Mouse (Mus musculus): ENCODE results near the gene Gm6096.
"Not testable (repeated sequence)": the region's sequence is repeated elsewhere in the genome, so short reads cannot be mapped to it uniquely, and the experiment has no call there.

The Gm6096 gene

GRCm38 (mm10) chr7:34250738-34251137, at the start of gene Gm6096:
Gene Gm6096 (plus strand): TSS chr7:34251038.
- no peaks in the 10 kb centered on the region for H3K9me3 ChIP-seq (ENCODE audit: low read length)
- H3K36me3 ChIP-seq (ENCODE audit: insufficient read depth, low read length), result peaks cover 84% of the 10 kb centered on the region
- no peak for TF ChIP-seq NANOG (IDR thresholded peaks at IDR 0.05; ENCODE audit: borderline replicate concordance, low read length)
- TF ChIP-seq CTCF (conservative IDR thresholded peaks at IDR 0.05; ENCODE audit: low read length), result no peak
- TF ChIP-seq POU5F1 (IDR thresholded peaks at IDR 0.05; ENCODE audit: borderline replicate concordance, low read length), result no peak
- H3K4me3 ChIP-seq (replicated peaks; ENCODE audit: low read length), result no peak within 1 kb of the TSS
- H3K27me3 ChIP-seq (ENCODE audit: insufficient read depth, low read length), result no peaks in the 10 kb centered on the region
- no peaks in the 10 kb centered on the region for H3K4me1 ChIP-seq (replicated peaks; ENCODE audit: low read depth, low read length)

- not testable (repeated sequence) for H3K9me3 ChIP-seq (ENCODE audit: low read length); H3K27me3 ChIP-seq (ENCODE audit: insufficient read depth, low read length); H3K4me3 ChIP-seq (replicated peaks; ENCODE audit: low read length)
- Histone ChIP-seq H3K36me3 (ENCODE audit: insufficient read depth, low read length) (peaks cover 69% of the 10 kb centered on the region), H3K4me1 (replicated peaks; ENCODE audit: low read depth, low read length) (peaks cover 10% of the 10 kb centered on the region; the same call in 1 of the 2 replicates)
Measured at GRCm38 (mm10) chr7:34202147-34202546, 48.7 kb upstream of the Gm6096 start.

DNA sequence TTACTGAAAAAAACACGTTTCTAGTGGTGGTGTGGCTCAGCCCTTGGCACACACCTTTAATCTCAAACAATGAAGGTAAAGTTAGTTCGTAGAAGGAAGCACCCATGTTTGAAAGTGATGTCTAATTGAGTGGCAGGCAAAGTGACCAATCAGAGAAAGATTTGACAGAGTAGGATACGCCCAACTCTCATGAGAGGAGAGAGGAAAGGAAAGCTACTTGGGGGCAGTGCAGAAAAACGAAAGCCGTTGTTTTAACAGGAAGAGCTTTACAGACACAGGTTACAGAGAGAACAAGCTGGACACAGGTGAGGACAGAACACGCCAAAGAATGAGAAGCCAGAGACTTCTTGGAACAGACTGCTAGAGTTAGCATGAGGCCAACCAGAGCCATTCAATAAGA, 44.5 kb upstream of the Gm6096 start:
- Histone ChIP-seq H3K36me3 (ENCODE audit: insufficient read depth, low read length) (peaks cover 100% of the 10 kb centered on the region), H3K9me3 (ENCODE audit: low read length) (no peaks in the 10 kb centered on the region), H3K4me1 (replicated peaks; ENCODE audit: low read depth, low read length) (peaks cover 22% of the 10 kb centered on the region; the same call in 1 of the 2 replicates), H3K4me3 (replicated peaks; ENCODE audit: low read length) (no peak overlapping the region), H3K27me3 (ENCODE audit: insufficient read depth, low read length) (no peaks in the 10 kb centered on the region)
- TF ChIP-seq POU5F1 (IDR thresholded peaks at IDR 0.05; ENCODE audit: borderline replicate concordance, low read length), result no peak
- no peak for TF ChIP-seq NANOG (IDR thresholded peaks at IDR 0.05; ENCODE audit: borderline replicate concordance, low read length)
- no peak for TF ChIP-seq CTCF (conservative IDR thresholded peaks at IDR 0.05; ENCODE audit: low read length)

GRCm38 (mm10) chr7:34208027-34208745, 42.7 kb upstream of the Gm6096 start:
- H3K4me1 ChIP-seq (replicated peaks; ENCODE audit: low read depth, low read length), result peaks cover 19% of the 10 kb centered on the region; the same call in 1 of the 2 replicates
- TF ChIP-seq POU5F1 (IDR thresholded peaks at IDR 0.05; ENCODE audit: borderline replicate concordance, low read length) (no peak), CTCF (conservative IDR thresholded peaks at IDR 0.05; ENCODE audit: low read length) (peak; percentile 38)
- H3K9me3 ChIP-seq (ENCODE audit: low read length), result no peaks in the 10 kb centered on the region
- H3K36me3 ChIP-seq (ENCODE audit: insufficient read depth, low read length), result peaks cover 100% of the 10 kb centered on the region
- no peaks in the 10 kb centered on the region for H3K27me3 ChIP-seq (ENCODE audit: insufficient read depth, low read length)
- no peak overlapping the region for H3K4me3 ChIP-seq (replicated peaks; ENCODE audit: low read length)

GRCm38 (mm10) chr7:34213281-34213680, 37.6 kb upstream of the Gm6096 start:
- no peak for TF ChIP-seq NANOG (IDR thresholded peaks at IDR 0.05; ENCODE audit: borderline replicate concordance, low read length)
- TF ChIP-seq POU5F1 (IDR thresholded peaks at IDR 0.05; ENCODE audit: borderline replicate concordance, low read length), result no peak
- TF ChIP-seq CTCF (conservative IDR thresholded peaks at IDR 0.05; ENCODE audit: low read length), result no peak
- Histone ChIP-seq H3K36me3 (ENCODE audit: insufficient read depth, low read length) (peaks cover 100% of the 10 kb centered on the region), H3K27me3 (ENCODE audit: insufficient read depth, low read length) (no peaks in the 10 kb centered on the region), H3K4me3 (replicated peaks; ENCODE audit: low read length) (no peak overlapping the region), H3K4me1 (replicated peaks; ENCODE audit: low read depth, low read length) (peaks cover 54% of the 10 kb centered on the region), H3K9me3 (ENCODE audit: low read length) (no peaks in the 10 kb centered on the region)

DNA sequence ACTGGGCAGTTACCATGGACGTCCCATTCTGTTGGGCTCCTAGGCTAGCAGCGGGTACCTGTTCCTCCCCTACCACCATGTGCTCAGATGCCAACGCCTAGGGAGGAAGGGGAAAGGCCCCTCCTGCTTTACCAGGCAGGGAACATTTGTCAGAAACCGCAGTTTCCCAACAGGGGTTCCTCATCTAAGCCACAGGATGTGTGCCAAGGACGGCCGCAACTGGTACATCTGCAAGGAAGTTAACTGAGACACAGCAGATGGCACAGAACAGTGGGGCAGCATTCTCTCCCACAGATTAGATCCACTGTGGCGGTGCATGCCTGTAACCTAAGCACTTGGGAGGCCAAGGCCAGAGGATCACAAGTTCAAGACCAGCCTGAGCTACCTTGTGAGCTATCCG, 36.2 kb upstream of the Gm6096 start:
- Histone ChIP-seq H3K4me1 (replicated peaks; ENCODE audit: low read depth, low read length) (peaks cover 66% of the 10 kb centered on the region), H3K4me3 (replicated peaks; ENCODE audit: low read length) (no peak overlapping the region), H3K36me3 (ENCODE audit: insufficient read depth, low read length) (peaks cover 100% of the 10 kb centered on the region), H3K9me3 (ENCODE audit: low read length) (no peaks in the 10 kb centered on the region), H3K27me3 (ENCODE audit: insufficient read depth, low read length) (no peaks in the 10 kb centered on the region)
- TF ChIP-seq POU5F1 (IDR thresholded peaks at IDR 0.05; ENCODE audit: borderline replicate concordance, low read length) (no peak), NANOG (IDR thresholded peaks at IDR 0.05; ENCODE audit: borderline replicate concordance, low read length) (no peak), CTCF (conservative IDR thresholded peaks at IDR 0.05; ENCODE audit: low read length) (no peak)

GRCm38 (mm10) chr7:34215481-34215880, 35.4 kb upstream of the Gm6096 start:
- Histone ChIP-seq H3K36me3 (ENCODE audit: insufficient read depth, low read length) (peaks cover 100% of the 10 kb centered on the region), H3K4me3 (replicated peaks; ENCODE audit: low read length) (no peak overlapping the region)
- TF ChIP-seq NANOG (IDR thresholded peaks at IDR 0.05; ENCODE audit: borderline replicate concordance, low read length) (no peak), CTCF (conservative IDR thresholded peaks at IDR 0.05; ENCODE audit: low read length) (no peak), POU5F1 (IDR thresholded peaks at IDR 0.05; ENCODE audit: borderline replicate concordance, low read length) (no peak)

DNA sequence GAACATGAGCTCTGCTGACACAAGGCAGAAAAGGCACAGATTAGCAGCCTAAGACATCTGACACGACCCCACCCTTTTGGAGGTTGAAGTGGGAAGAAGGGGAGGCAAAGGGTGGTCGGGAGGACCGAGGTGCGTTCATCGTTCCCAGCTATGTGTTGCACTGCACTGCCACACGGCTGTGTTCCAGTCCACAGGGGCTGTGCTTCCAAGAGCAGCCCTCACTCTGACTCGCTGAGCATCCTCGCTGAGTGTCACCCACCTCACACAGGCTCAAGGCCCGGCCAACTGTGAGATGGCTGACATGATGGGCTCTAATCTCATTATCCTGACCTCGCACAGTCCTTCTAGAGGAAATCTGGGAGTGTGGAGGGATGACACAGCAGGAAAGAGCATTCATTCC, 34.4 kb upstream of the Gm6096 start:
- Histone ChIP-seq H3K9me3 (ENCODE audit: low read length) (no peaks in the 10 kb centered on the region), H3K36me3 (ENCODE audit: insufficient read depth, low read length) (peaks cover 100% of the 10 kb centered on the region), H3K4me3 (replicated peaks; ENCODE audit: low read length) (no peak overlapping the region), H3K27me3 (ENCODE audit: insufficient read depth, low read length) (no peaks in the 10 kb centered on the region), H3K4me1 (replicated peaks; ENCODE audit: low read depth, low read length) (peaks cover 79% of the 10 kb centered on the region)
- TF ChIP-seq CTCF (conservative IDR thresholded peaks at IDR 0.05; ENCODE audit: low read length), result no peak
- TF ChIP-seq NANOG (IDR thresholded peaks at IDR 0.05; ENCODE audit: borderline replicate concordance, low read length), result no peak
- no peak for TF ChIP-seq POU5F1 (IDR thresholded peaks at IDR 0.05; ENCODE audit: borderline replicate concordance, low read length)

More at GRCm38 (mm10) chr7:34215481-34215880, 35.4 kb upstream of the Gm6096 start:
- Histone ChIP-seq H3K27me3 (ENCODE audit: insufficient read depth, low read length) (no peaks in the 10 kb centered on the region), H3K4me1 (replicated peaks; ENCODE audit: low read depth, low read length) (peaks cover 74% of the 10 kb centered on the region), H3K9me3 (ENCODE audit: low read length) (no peaks in the 10 kb centered on the region)

DNA sequence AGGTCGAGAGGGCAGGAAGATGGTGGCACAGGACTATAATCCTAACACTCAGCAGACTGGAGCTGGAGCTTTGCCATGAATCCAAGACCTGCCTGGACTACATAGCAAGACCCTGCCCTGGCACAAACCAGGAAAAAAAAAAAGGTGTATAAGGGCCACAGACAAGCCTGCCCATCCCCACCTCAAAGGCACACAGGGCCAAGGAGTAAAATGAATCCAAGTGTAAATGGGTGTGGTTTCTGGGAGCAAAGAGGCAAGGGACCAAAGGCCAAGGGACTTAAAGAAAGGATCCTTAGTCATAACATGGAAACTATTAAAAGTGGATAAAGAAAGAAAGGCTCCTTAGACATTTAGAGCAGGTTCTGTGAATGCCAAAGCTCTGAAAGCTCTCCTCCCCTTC, 32.3 kb upstream of the Gm6096 start:
- H3K36me3 ChIP-seq (ENCODE audit: insufficient read depth, low read length), result peaks cover 100% of the 10 kb centered on the region
- no peak for TF ChIP-seq POU5F1 (IDR thresholded peaks at IDR 0.05; ENCODE audit: borderline replicate concordance, low read length)
- TF ChIP-seq CTCF (conservative IDR thresholded peaks at IDR 0.05; ENCODE audit: low read length), result no peak
- TF ChIP-seq NANOG (IDR thresholded peaks at IDR 0.05; ENCODE audit: borderline replicate concordance, low read length), result no peak
- H3K4me1 ChIP-seq (replicated peaks; ENCODE audit: low read depth, low read length), result peaks cover 90% of the 10 kb centered on the region
- H3K4me3 ChIP-seq (replicated peaks; ENCODE audit: low read length), result no peak overlapping the region
- no peaks in the 10 kb centered on the region for H3K9me3 ChIP-seq (ENCODE audit: low read length)
- no peaks in the 10 kb centered on the region for H3K27me3 ChIP-seq (ENCODE audit: insufficient read depth, low read length)

All from E14TG2a.4 (cell line).